Mouse (Mus musculus) T-helper 2 cell (primary cell): ENCODE measurements around the gene Cln6.
"Not testable (repeated sequence)": the region's sequence is repeated elsewhere in the genome, so short reads cannot be mapped to it uniquely, and the experiment has no call there.

Experiments used
- in situ Hi-C: fragments of 300-600 bp; cut with MboI, MseI; formaldehyde crosslinking; loops from one replicate; pipeline ENCODE4 v1.15.1; 2025; ENCODE audit warnings: high pct_unique_total_duplicates

Gene Cln6

DNA sequence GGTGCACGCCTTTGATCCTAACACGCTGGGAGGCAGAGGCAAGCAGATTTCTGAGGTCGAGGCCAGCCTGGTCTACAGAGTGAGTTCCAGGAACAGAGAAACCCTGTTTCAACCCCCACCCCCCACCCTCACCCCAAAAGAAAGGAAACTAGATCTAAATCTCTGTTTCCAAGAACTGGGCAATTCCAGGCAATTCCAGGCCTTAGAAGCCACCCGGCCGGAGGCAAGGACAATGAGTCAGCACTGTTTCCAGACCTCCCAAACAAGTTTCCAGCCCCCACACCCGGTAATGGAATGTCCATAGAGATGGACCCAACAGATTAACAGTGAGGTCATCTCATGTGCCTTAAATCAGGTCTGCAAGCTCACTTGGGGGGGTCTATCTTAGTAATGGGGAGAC lies 8.7 kb upstream of the Cln6 start:
- in situ Hi-C loops = no loop called here

DNA sequence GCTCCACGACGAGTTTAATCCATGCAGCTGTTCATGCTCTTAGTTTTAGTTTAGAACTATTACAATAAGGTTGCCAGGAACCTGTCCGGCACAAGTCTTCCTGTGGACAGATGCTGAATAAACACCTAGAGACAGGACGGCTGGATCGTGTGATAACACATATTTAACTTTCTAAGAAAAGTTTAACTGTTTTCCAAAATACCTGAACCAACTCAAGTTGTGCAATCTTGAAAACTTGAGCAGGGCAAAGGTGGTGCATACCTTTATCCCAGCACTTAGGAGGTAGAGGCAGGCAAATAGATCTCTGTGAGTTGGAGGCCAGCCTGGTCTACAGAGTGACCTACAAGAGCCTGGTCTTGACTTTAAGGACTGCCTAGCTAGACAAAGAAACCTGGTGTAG lies 3.7 kb upstream of the Cln6 start:
- in situ Hi-C loops = no loop called here

DNA sequence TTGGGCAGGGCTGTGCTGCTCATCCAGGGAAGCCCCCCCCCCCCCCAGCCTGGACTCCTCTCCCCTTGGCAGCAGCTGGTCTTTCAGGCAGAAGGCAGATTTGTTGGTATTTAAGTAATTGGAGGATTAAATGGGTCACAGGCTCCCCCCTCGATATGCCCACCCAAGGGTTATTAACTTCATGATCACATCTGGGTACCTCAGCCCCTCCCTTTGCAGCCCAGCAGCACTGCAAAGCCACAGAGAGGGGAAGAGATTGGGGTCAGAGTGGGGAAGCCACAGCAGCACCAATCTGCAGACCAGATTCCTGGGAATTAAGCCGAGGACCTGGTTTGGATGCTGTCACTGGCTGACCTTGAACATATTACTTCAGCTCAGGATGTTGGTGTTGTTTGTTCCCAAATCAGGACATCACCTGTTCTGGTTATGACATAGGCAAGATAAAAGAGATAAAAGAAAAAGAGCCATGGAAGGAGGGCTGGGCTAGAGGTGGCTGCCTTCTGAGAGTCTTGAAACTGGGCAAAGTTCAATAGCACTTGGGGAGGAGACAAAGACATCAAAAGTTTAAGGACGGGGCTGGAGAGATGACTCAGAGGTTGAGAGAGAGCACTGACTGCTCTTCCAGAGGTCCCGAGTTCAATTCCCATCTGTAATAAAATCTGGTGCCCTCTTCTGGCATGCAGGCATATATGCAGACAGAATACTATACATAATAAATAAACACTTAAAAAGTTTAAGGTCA lies 2.7 kb upstream of the Cln6 start:
- in situ Hi-C loops = no loop called here

DNA sequence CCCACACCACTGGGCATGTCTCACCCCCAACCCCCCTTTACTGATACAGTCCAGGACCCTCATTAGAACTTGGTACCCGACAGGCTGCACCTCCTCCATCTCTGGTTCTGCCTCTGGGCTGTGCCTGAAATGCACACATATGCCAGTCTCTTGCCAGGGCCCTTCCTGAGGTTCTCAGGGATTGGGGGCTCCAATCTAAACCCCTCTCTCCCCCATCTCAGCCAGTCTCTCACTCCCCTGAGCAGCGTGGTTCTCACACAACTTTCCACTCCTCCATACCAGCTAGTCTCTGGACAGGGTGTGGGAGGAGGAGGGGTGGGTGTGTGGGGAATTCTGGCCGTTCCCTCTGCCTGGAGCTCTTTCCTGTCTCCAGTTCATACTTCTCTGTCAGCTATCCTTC lies 974 bp upstream of the Cln6 start:
- in situ Hi-C loops = no loop called here

DNA sequence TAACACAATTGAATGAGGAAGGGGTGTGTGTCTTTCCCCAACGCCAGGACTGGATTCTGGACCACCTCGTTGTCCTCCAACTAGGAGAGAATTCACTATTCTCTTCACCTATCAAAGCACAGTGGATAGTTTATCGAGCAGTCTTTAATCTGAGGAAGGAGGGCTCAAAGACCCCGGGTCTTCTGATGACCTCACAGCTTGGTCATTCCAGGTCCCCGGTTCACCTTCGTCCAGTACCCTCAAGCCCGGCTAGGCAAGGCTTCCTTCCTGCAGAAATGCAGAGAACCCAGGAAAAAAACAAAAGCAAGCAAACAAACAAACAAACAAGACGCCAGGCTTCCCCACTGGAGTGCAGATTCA lies 459 bp upstream of the Cln6 start:
- in situ Hi-C loops = no loop called here

DNA sequence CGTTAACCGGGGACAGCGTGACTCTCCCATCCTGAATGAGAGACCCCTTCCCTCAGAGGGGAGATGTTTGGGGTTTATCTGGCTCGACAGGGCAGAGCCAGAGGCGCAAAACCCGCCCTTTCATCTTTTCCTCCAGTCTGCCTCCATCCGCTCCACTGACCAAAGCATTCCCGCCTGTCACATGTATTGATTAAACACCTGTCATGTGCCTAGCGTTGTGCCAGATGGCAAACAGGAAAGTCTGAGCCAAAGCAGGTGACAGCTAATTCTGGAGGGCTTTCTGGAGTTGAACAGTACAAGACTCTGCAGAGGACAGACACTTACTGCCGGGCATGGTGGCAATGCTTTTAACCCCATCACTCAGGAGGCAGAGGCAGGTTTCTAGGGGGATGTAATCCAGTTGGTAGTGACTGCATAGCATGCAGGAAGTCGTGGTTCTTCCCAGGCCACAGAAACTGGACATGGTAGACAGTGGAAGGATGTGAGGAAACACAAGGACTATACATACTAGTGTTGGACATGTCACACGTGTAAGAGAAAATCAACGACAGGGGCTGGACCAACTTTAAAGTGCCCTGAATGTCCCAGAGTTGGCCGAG lies 686 bp downstream of the Cln6 start:
- in situ Hi-C loops = no loop called here

DNA sequence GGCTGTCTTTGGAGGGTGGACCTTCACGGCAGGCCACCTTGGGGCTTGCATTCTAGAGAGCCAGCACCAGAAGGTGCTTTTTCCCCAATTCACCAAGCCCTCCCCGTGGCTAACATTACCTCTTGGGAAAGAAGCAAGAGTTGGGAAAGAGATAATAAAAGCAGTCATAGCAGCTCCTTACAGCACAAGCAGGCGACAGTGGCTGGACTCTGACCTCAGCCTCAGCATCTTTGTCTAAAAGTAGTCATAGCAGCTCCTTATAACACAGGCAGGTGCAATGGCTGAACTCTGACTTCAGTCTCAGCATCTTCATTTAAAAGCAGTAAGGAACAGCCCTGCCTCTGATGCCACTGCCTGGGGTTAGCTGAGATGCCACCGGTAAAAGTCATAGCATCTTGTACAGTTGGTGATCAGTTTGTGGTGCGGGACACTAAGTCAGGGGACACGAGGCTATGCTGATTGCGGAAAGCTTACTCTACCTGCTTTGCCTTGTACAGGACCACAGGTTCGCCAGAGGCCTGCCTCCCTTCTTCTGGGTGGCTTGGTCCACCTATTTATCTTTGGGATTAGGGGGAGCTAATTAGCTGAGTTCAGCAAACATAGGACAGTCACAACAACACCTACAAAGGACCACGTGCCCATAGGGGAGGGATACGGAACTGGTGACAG lies 4.9 kb downstream of the Cln6 start:
- in situ Hi-C loops = no loop called here

DNA sequence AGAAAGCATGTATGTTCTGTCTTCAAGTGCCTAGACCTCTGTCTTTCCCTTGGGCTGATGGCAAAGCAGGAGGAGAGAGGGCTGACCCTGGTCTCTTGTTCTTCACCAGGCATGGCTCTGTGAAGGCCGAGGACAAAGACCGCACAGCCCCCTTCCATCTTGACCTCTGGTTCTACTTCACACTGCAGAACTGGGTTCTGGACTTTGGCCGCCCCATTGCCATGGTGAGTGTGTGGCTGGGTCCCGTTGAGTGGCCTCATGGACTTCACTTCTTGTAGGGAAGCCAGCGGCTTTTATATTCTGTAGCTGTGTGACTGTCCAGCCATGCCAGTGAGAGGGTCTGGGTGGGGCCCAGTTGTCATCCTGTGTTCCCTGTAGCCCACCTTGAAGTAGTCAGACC lies 5.9 kb downstream of the Cln6 start:
- in situ Hi-C loops = no loop called here

DNA sequence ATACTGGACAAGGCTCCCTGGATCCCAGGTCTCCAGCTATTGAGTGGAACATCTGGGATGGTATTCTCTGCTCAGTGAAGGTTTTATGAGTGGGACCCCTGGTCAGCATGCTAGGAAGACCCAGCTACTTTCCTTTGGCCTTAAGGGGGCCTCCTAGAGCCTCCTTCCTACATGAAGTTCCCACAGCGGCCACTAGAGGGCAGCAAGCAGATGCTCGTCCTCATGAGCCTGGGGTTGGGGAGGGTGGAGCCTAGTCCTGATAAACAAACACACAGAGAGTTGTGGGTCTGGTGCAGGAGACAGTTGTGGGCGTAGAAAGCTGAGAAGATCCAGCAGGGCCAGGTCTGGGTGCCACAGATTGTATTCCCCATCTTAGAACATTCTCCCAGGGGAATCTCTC lies 9.1 kb downstream of the Cln6 start:
- in situ Hi-C loops = loop anchor here (5.0 kb wide), 1 partner anchor 270 kb away; no protein-coding TSS in a partner anchor

DNA sequence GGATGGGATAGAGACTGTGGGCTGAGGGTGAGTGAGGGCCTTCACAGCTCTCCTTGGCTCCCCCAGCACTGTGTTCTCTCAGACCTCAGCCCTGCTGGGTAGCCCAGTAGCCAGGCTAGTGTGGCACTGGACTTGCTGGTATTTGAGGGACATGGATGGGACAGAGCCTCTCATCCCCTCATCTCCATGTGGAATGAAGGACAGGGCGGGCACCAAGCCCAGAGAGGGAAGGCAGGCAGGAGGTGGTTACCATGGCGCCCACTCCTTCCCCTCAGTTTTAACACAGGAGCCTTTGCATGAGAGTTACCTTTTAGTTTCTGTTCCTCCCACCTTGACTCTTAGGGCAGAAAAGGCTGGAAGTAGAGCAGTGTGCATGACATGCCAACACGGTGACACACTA lies 10.1 kb downstream of the Cln6 start:
- in situ Hi-C loops = loop anchor here (5.0 kb wide), 1 partner anchor 269 kb away; no protein-coding TSS in a partner anchor

DNA sequence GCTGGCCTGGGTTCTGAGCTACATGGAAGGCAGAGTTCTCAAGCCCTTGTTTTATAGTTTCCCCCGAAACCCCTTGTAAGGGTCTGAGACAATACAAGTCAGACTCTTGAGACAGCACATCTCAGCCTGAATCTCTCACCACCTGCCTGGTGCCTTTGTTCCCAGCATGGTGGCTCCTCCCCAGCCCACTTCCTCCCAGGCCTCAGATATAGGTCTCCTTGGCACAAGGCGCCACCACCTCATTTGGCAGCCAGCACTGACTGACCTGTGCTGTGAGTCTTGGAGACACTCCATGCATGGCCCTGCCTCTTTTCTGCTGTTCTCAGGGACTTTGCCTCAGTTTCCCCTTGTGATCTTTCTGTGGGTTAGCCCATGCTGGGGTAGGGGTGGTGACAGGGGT lies 13.0 kb downstream of the Cln6 start:
- in situ Hi-C loops = loop anchor here (5.0 kb wide), 2 partner anchors 71 to 121 kb away; no protein-coding TSS in a partner anchor

DNA sequence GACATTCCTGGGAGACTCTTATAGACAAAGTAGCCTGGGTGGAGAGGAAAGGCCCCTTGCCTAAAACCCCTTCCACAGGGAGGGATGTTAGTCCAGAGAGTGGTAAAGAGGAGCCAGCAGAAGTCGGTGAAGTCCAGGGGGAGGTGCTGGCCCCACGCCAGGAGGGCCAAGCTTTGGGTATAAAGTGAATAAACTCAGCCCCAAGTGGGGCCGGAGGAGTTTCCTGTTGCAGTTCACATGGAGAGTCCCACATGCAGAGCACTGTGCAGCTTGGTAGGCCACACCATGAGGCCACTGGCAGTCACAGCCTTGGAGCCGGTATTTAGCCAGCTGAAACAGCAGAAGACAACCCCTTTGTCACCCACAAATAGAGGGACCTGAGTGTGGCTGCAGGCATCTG lies 15.9 kb downstream of the Cln6 start:
- in situ Hi-C loops = loop anchor here (5.0 kb wide), 2 partner anchors 68 to 118 kb away; no protein-coding TSS in a partner anchor

DNA sequence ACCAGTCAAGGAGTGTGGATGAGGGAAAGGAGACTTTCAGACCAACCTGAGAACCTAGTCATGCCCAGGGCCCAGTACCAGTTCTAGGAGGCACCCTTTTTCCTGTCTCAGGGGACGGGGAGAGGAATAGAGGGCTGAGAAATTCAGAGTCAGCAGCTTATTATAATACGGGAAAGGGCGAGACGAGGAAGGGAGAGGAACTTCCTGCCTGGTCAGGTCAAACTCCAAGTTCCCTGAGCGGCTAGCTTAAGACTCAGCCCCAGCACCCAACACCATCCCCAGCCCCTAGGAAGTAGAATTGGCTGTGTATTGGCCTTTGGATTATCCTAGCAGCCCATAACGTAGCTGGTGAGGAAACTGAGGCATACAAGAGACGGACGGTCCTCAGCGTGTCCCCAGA lies 18.6 kb downstream of the Cln6 start:
- in situ Hi-C loops = no loop called here

DNA sequence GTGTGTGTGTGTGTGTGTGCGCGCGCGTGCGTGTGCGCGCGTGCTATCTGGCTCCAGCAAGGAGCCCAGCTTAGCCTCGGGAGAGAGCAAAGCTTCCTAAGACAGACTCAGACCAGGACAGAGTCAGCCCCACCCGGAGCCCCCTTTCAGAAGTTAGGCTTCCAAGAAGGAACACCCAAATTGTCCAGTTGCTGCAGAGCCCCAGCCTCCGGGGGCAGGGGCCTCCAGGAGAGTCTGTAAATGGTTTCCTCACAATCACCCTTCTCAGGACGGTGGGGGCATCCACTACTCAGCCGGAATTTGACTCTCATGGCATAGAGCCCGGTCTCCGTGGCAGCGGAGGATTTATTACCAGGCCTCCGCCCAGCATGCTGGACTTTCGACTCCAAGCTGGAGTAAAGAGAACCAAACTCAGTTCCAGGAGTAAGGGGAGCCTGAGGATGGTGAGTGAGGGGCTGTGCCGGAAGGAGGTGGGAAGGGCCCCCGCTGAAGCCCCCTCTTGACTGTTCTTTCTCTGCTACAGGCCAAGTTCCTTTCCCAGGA lies 19.2 kb downstream of the Cln6 start, which contains the start of gene Calml4:
Gene Calml4, plus strand, starts transcription at position 362 of the 543 bp plus-strand sequence.
- in situ Hi-C loops = no loop called here

DNA sequence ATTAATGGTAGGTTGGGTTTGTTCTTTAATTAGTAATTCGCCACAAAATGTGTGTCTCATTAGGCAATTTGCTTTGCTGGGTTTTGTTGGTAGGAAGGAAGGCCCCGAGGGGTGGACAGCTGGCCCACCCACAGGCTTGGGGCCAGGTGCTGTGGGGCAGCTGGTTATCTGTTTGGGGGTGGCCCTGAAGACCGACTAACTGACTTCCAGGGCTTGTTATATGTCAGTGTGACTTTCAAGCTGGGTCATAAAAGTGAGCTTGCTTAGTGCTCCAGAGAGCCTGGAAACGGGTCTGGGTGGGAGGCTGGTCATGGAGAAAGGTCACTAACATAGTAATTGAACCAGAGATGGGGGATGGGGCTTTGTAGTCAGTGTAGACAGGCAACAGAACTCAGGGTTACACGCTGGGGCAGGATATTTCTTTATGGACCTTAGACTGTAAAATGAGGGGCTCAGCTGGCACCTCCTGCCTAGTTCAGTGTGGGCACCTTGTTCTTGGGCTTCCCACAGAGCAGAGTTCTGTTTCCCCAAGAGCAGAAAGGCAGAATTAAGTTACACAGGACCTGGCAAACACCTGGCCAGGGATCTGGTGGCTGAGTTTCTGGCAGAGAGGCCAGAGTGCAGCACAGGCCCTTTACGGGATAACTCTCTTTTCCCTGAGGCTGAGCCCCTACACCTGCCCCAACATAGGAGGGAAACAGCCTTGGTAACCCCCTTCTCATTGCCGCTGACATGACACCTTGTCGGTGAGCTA lies 19.9 kb downstream of the Cln6 start:
- in situ Hi-C loops = no loop called here

DNA sequence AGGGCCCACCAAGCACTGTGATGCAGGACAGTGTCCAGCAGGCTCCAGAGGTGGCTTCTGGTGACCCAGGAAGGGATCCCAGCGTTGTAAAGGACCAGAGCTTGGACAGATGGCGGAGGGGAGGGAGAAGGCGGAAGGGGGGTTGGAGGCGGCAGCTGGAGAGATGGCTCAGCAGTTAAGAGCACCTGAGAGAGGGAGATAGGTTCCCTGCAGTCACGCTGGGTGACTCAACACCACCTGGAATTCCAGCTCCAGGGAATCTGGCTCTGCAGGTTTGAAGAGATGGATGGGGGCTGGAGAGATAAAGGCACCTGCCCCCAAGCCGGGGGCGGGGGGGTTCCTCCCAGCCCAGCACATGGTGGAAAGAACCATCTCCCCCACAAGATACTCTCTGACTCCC lies 21.5 kb downstream of the Cln6 start:
- in situ Hi-C loops = not testable (repeated sequence)

DNA sequence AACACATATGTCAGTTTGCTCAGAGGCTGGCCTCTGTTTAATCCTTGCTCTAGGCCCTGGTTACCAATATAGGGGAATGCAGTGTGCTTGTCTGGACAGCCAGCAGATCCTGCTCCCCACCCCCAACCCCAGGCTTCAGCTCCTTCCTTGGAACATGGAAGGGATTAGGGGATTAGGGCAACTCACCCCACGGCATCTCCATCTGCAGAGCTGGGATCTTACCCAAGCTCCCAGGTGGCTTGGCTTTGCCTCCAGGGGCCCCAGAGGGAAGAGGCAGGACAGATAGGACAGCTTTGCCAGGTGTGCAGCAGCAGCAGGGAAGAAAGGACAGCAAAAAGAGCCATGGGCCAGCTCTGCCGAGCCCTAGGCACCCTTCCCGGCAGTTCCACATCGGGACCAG lies 22.3 kb downstream of the Cln6 start:
- in situ Hi-C loops = no loop called here

DNA sequence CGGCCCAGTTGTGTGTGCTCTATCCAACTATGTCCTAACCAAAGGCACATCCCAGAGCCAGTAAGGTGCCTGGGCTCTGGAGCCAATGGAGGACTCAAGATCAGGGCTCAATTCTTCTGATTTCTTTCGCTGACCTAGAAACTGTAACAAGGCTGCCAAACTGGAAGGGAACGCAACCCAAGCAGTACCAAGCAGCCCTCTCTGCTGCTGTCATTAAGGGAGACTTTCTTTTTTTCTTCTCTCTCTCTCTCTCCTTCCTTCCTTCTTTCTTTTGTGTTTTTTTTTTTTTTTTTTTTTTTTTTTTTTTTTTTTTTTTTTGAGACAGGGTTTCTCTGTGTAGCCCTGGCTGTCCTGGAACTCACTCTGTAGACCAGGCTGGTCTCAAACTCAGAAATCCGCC lies 30.7 kb downstream of the Cln6 start:
- in situ Hi-C loops = not testable (repeated sequence)

DNA sequence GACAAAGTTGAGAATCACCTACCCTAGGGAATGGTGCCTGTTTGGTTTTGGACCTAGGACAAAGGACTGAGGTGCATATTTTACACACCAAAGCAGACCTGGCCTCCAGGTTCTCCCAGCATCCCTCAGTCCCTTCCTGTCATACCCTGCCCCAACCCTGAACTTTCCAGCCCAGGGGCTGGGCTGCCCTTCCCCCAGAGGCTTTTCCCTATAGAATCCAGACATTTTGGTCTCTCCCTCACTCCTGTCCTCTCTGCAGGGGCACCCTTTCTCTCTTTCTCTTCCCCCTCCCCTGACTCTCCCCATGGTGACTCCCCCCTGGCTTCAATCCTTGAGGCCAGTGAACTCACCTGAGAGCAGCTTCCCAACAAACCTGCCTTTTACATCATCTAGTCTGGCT lies 32.1 kb downstream of the Cln6 start:
- in situ Hi-C loops = no loop called here

DNA sequence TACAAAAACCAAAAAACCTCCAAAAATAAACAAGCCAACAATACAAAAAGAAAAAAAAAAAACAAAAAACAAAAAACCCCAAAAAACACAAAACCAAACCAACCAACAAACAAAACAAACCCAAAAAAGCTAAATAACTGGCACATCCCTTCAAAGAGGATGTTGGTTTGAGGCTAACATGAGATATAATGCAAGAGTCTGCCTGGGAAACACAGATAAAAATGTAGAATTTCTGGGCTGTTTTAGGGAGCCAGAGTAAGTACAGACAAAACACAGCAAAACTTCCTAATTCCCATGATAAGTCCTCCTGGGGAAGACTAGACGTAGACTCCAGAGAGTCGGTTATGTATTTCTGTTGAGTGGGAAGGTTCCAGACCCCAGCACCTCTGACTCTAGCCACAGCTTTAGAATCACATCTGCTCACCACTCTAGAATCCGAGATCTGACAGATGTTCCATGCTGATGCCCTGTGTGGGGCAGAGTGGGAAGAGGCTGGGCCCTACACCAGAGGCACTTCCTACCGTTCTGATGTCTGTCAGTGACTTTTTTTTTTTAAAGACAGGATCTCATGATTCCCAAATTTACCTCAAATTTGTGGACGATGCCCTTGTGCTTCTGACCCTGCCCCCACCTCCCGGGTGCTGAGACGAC lies 38.5 kb downstream of the Cln6 start:
- in situ Hi-C loops = no loop called here

DNA sequence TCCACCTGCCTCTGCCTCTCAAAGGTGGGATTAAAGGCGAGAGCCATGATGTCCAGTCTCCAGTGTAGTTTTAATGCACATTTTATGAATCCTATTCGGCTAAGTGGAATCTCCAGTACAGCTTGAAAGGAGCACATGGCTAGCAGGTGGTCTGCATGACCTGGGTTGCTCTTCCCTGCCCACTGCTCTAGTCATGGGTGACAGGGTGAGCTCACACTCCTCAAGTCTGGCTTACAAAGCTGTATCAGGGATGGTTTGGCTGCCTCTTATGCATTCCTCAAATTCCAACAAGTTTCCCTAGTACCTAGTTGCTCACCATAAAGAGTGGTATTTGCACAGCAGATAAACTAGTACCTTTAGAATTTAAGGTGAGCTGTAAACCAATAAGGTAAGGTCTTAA lies 39.2 kb downstream of the Cln6 start:
- in situ Hi-C loops = no loop called here
